Mouse (Mus musculus) left cerebral cortex, postnatal 4 days (tissue): Measurements from ENCODE around the gene Celf5. TPM values are rescaled to one million over a fixed set of nuclear protein-coding genes. Genes with fewer than 3 reads are reported as not detected.
A peak's percentile ranks its signal among the peaks of the same experiment; 100 is the strongest.

ENCODE experiments used
- DNase-seq: peaks from one replicate; pipeline ENCODE4 v3.0.0-alpha.2; 2022
- intact Hi-C: fragments of 180-260 bp; cut with DNase I; formaldehyde crosslinking; loops from one replicate; pipeline ENCODE4 v1.15.1; 2025
- total RNA-seq, 2 experiments: library from RNA; stranded (reverse); gene quantifications; 2 replicates each; pipeline ENCODE4 v1.2.3; 2021

The Celf5 gene
- total RNA-seq, 2 experiments from 2014 or later: 303 to 316 TPM

DNA sequence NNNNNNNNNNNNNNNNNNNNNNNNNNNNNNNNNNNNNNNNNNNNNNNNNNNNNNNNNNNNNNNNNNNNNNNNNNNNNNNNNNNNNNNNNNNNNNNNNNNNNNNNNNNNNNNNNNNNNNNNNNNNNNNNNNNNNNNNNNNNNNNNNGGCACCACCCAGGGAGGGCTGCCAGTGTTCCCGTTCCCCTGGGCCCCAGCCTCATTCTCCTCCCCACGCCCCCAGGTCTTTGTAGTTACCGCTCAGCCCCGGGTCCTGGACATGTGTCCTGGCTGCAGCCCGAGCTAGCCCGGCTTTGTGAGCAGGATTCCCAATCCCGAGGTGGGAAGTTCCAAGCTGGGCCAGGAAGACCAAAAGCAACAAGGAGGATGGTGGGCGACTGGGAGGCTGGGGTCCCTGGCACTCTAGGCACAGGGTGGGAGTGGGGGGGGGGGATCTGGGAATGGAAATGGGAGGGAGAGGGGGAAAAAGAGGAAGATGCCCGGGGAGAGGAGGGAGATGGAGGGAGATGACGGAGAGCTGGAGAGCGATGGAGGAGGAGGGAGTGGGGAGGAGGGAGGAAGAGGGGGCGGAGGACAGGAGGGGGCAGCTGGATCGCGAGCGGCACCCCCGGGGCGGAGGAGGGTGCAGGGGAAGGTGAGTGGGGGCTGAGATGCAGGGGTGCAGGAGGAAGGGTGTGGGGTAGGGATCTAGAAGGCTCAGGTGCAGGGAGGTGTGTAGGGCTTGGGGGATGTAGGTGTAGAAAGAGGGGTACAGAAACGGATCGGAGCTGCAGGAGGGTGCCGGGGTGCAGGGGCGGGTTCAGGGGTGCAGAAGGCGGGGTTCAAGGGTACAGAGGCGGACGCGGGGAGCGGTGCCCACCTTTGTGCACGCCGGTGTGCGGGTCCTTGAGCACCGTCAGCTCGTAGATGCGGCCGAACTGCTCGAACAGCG, 640 bp downstream of the Celf5 start:
- DNase-seq: no peak
- intact Hi-C loops: no loop called here

GRCm38 (mm10) chr10:81474461-81474860, 8.0 kb downstream of the Celf5 start:
- intact Hi-C loops: no loop called here
- DNase-seq: no peak

- intact Hi-C loops: no loop called here
- peak; percentile 86 for DNase-seq
Observed at GRCm38 (mm10) chr10:81473003-81473451, 9.5 kb downstream of the Celf5 start.

DNA sequence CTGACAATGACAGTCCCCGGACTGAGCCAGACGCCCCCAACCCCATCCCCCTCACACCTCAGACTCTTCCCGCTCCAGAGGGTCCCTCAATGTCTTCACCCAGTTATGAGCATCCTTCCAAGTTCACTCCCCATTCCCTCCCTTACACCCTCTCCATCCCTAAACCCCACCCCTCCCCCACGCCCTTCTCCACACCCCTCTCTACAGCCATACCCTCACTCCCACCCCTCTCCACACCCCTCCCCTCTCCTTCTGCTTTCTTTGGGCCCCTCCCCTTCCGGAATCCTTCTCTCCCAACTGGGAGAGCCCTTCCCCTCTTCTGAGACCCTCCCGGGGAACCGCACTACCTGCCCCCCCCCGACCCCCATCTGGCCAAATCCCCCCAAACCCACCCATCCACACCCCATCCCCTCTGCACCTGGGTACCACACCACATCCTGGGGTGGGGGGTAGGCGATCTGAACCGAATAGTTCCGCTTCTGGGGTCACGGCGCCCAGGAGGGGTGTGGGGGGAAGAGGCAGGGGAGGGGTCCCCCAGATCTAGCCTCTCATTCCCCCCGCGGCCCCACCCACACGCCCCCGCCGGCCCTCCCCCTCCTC, 10.0 kb downstream of the Celf5 start:
- intact Hi-C loops: no loop called here
- no peak for DNase-seq

GRCm38 (mm10) chr10:81470454-81470853, 12.1 kb downstream of the Celf5 start:
- DNase-seq: no peak
- intact Hi-C loops: no loop called here

DNA sequence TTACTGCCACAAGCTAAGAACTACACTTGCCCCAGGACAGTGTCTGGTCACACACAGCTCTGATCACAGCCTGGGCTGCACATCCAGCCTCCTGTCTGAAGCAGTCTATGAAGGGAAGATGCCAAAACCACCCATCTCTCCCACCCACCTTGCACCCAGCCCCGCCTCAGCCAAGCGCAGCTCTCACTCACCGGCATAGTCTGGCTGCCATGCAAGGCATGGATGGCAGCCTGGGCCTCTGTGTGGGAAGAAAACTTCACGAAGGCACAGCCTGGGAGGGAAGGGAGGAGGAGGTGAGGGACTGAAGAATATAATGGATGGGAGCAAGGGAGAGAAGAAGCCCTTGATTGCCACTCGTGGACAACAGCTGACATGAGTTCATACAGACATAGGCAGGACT, 13.3 kb downstream of the Celf5 start:
- intact Hi-C loops: loop anchor here (10.0 kb wide), 1 partner anchor 274 kb away; no protein-coding TSS in a partner anchor
- DNase-seq: peak; percentile 0

DNA sequence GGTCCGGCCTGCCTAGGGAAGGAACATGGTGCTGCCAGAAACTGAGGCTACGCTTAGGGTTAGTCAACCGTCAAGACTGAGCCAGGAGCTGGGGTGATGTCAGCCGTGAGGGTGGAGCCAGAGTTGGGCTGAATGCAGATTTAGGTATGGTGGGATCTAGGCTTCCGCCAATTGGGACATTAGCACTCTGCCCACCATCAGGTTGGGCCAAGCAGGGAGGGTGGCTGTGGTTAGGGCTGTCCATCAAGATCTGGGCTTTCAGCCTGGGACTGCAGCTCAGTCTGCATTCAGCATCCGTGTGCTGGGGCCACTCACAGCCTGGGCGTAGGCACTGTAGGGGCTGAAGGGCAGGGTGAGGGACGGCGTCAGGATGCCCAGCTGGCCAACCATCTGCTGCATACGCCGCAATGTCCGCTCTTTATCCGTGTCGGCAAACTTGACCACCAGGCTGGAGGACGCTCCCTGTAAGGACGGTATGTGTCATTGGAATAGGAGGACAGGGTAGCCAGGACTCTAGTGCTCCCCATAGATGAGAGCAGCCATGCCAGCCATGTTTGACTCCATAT, 14.8 kb downstream of the Celf5 start:
- intact Hi-C loops: loop anchor here (10.0 kb wide), 1 partner anchor 273 kb away; no protein-coding TSS in a partner anchor
- DNase-seq: peak; percentile 9

DNA sequence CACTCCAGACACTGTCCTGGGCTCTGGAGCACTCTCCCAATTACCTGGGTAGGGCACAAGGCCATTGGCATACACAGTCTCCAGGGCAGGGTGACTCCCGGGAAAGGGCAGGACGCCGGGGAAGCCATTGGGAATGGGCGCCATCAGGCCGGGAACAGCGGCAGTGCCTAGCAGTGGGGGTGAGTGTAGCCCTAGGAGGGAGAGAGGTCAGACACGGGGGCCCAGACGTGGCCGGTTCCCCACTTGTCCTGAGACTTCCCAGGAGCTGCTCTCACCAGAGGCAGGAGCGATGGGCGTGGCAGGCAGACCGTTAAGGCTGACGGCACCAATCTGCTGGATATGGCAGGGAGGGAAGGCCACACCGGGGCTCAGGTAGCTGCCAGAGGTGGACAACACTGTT, 15.6 kb downstream of the Celf5 start:
- intact Hi-C loops: loop anchor here (10.0 kb wide), 1 partner anchor 272 kb away; no protein-coding TSS in a partner anchor
- no peak for DNase-seq

- DNase-seq: no peak
- intact Hi-C loops: loop anchor here (10.0 kb wide), 1 partner anchor 271 kb away; no protein-coding TSS in a partner anchor
Observed at GRCm38 (mm10) chr10:81466066-81466465, 16.4 kb downstream of the Celf5 start.

- no peak for DNase-seq
- intact Hi-C loops: loop anchor here (10.0 kb wide), 1 partner anchor 270 kb away; no protein-coding TSS in a partner anchor
Observed at GRCm38 (mm10) chr10:81465265-81465645, 17.3 kb downstream of the Celf5 start.

DNA sequence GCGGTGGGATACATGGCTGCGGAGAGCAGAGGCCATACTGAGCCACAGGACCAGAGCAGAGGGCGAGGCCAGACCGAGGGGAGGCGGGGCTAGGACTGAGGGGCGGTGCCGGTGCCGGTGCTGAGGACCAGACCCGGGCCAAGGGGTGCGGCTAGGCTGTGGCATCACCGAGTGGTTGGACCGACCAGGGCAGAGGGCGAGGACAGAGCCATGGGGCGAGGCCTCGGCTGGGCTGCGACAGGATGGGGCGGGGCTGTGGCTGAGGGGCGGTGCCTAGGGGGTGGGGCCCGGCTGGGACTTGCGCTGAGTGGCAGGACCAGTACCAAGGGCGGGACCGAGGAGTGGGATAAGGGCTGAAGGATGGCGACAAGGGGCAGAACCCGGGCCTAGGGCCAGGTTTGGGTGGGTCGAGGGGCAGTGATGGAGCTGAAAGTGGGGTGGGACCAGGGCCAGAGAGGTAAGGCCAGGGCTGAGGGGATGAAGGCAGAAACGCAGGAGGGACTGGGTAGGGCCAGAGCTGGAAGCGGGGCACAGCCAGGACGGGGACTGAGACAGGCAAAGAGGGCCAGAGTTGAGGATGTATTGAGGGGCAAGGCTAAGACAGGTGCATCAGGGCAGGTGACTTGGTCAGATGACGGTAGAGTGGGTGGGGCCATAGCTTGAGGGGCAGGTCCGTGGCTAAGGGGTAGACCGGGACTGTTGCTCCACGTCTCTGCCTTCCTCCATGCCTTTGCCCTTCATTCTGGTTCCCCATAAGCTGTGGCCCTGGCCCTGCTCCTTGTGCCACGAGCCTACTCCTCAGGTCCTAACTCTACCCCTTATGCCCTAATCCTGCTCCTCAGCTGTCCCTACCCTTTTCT, 17.9 kb downstream of the Celf5 start:
- peak; percentile 63 for DNase-seq
- intact Hi-C loops: loop anchor here (10.0 kb wide), 1 partner anchor 270 kb away; no protein-coding TSS in a partner anchor

DNA sequence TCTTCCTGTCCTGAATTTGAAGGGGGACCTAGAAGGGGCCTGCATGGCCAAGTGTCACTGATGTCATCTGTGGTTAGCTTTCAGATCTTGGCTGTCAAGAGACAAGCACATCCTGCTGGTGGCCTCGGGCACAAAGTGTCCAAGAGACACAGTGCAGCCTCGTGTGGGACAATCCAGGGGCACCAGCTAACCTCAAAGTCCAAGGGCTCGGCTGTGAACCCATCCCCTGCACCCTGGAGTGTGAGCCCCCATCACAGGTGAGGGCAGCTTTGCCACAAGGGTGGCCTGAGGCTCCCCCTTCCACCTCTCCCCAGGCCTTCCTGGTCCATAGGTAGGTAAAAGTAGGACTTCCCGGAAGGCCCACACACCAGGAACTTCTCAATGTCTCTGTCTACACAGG, 19.0 kb downstream of the Celf5 start:
- intact Hi-C loops: loop anchor here (10.0 kb wide), 1 partner anchor 269 kb away; no protein-coding TSS in a partner anchor
- DNase-seq: no peak

DNA sequence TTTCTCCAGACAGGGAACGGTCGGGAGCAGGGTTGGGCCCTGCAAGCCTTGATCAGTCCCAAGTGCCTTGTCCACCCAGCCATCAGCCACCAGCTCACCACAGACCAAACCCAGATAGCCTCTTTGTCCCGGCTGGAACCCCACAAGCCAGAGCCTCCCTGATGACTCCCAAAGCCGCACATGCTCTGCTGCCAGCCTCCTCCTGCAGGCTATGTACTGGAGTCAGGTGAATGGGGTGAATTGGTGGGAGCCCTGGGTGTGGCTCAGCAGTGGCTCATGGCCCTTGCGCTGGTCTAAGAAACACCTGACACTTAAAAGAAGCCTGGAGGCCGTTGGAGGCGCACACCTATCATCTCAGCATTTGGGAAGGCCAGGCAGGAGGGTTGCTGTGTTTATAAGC, 19.6 kb downstream of the Celf5 start:
- no peak for DNase-seq
- intact Hi-C loops: loop anchor here (10.0 kb wide), 1 partner anchor 268 kb away; no protein-coding TSS in a partner anchor

DNA sequence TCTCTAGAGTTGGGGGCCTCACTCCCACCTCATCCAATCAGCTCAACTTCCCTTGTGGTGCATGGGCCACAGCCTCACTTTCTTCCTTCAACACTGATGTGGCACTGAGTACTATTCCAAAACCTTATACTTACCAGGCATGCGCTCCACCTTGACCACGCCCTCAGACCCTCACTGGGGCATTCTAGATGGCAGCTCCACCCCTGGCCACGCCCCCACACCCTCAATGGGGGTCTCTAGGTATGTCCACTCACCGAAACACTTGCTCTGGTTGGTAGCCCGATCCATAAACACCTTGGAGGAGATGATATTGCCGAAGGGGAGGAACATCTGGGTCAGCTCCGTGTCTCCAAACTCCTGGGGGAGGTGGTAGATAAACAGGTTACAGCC, 20.1 kb downstream of the Celf5 start:
- no peak for DNase-seq
- intact Hi-C loops: loop anchor here (10.0 kb wide), 1 partner anchor 268 kb away; no protein-coding TSS in a partner anchor

DNA sequence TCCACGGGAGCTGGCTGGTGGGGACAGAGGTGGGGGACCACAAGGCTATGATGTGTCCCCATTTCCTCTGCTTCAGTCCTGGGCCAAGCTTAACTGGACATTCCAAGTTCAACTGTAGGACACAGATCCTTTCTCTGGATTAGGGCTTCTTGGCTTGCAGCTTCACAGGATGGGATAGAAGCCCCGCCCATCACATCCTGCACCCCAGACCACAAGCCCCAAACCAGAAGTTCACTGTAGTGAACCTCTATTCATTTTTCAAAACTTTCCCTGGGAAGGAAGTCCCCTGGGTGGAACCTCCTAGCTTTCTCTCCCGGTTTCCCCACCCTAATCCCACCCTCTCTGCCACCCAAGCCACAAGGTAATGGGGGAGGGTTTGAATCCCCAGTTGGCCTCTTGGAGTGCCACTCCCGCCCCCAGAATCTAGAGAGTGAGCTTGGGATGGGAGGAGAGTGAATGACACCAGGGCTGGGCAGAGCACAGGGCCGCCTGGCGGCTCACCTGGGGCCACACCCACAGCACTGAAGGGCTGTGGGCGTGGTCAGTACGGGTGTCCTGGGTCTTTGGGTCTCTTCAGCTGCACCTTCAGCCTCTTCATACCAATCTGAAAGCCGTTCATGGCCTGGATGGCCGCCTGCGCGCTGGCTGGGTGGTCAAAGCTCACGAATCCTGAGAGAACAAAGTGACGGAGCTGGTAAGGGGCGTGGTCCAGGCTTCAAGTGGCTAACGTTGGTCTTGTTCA, 20.7 kb downstream of the Celf5 start:
- no peak for DNase-seq
- intact Hi-C loops: loop anchor here (10.0 kb wide), 1 partner anchor 267 kb away; no protein-coding TSS in a partner anchor

- no peak for DNase-seq
Observed at GRCm38 (mm10) chr10:81460951-81461350, 21.6 kb downstream of the Celf5 start.

GRCm38 (mm10) chr10:81460471-81460870, 22.0 kb downstream of the Celf5 start:
- intact Hi-C loops: loop anchor here (10.0 kb wide), 1 partner anchor 266 kb away; no protein-coding TSS in a partner anchor
- DNase-seq: no peak

More at GRCm38 (mm10) chr10:81460951-81461350, 21.6 kb downstream of the Celf5 start:
- intact Hi-C loops: loop anchor here (10.0 kb wide), 1 partner anchor 266 kb away; no protein-coding TSS in a partner anchor

DNA sequence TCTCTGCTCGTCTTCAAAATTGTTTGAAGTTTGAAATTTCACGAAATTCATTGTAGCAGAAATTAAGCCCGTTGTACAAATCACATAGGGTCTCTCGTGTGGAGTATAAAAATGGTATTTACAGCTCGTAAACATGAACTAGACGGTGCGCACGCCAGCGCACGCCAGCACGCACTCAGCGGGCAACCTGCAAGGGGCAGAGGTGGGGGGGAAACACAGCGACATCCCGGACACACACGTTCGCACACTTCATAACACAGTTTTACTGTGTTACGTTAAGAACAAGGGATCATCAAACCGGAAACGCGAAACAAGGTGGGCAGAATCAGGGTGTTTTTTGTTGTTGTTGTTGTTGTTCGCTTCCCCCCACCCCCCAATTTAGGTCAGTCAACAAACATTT, 23.1 kb downstream of the Celf5 start:
- intact Hi-C loops: loop anchor here (10.0 kb wide), 1 partner anchor 175 kb away; no protein-coding TSS in a partner anchor
- no peak for DNase-seq

GRCm38 (mm10) chr10:81458267-81458666, 24.2 kb downstream of the Celf5 start:
- no peak for DNase-seq

More at GRCm38 (mm10) chr10:81458267-81458666, 24.2 kb downstream of the Celf5 start:
- intact Hi-C loops: loop anchor here (10.0 kb wide), 1 partner anchor 173 kb away; no protein-coding TSS in a partner anchor
